Mouse (Mus musculus) forebrain, embryonic 13.5 days (tissue): Measurements from ENCODE around the gene L3mbtl4. TPM values are rescaled to one million over a fixed set of nuclear protein-coding genes. Genes with fewer than 3 reads are reported as not detected.

Source experiments
- ATAC-seq: fragments of 200-750 bp; cut with Nextera tagmentation; 2 replicates; pipeline ENCODE4 v1.8.0; 2017
- H3K27ac ChIP-seq: fragments of 300-500 bp; sonication (generic); 2 replicates; pipeline ENCODE4 v1.5.1; 2015; ENCODE audit warnings: inconsistent platforms, mild to moderate bottlenecking, moderate library complexity
- H3K27me3 ChIP-seq: fragments of 300-500 bp; sonication (generic); 2 replicates; pipeline ENCODE4 v1.6.1; 2015; ENCODE audit warnings: mild to moderate bottlenecking, inconsistent platforms
- H3K36me3 ChIP-seq: fragments of 300-500 bp; sonication (generic); 2 replicates; pipeline ENCODE4 v1.6.1; 2015; ENCODE audit warnings: mild to moderate bottlenecking, inconsistent platforms; ENCODE audit not compliant: poor library complexity, severe bottlenecking
- H3K4me1 ChIP-seq: fragments of 300-500 bp; sonication (generic); 2 replicates; pipeline ENCODE4 v1.6.1; 2015; ENCODE audit warnings: inconsistent platforms
- H3K4me2 ChIP-seq: fragments of 300-500 bp; sonication (generic); 2 replicates; pipeline ENCODE4 v1.6.1; 2015; ENCODE audit warnings: inconsistent platforms, mild to moderate bottlenecking, moderate library complexity
- H3K4me3 ChIP-seq: fragments of 300-500 bp; sonication (generic); 2 replicates; pipeline ENCODE4 v1.5.1; 2015; ENCODE audit warnings: mild to moderate bottlenecking, inconsistent platforms
- H3K9ac ChIP-seq: fragments of 300-500 bp; sonication (generic); 2 replicates; pipeline ENCODE4 v1.6.1; 2015; ENCODE audit warnings: mild to moderate bottlenecking, inconsistent platforms
- H3K9me3 ChIP-seq: fragments of 300-500 bp; sonication (generic); replicated peaks from 2 replicates; pipeline ENCODE4 v1.6.1; 2016; ENCODE audit warnings: inconsistent platforms
- WGBS: fragments of 180-500 bp; shearing (Covaris S2); methylation state at CpG from one replicate; pipeline ENCODE4 v1.1.7; 2015; 5-methylcytosine and 5-hydroxymethylcytosine counted together
- polyA plus RNA-seq: library from polyadenylated mRNA; unstranded; fragments of >200 nt; fragmentation: Nextera tagmentation; extraction: Ambion mirVana; gene quantifications from 2 replicates; pipeline ENCODE4 v1.2.1, GENCODE M21; 2015

The L3mbtl4 gene
- polyA plus RNA-seq, result 0.74 and 0.93 TPM in 2 replicates

DNA sequence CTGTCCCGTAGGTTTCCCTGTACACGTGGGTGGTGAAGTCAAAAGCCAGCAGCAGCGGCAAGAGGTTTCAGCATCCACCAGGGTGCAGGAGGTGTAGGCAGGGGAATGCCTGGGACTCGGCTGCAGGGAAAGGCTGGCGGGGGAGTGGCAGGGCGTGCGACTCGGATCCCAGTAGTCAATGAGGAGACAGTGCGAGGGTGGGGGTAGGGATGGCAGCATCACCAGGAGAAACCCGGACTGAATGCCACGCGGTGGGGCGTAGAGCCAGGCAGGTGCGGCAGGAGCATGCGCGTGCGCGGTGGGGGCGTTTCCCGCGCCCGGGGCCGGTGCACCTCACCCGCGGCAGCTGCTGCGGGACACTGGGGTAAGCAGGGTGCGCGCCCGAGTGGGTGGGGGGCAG is at the start of gene L3mbtl4:
Gene L3mbtl4, plus strand, starts transcription at position 271 of the 400 bp plus-strand sequence.
- Histone ChIP-seq H3K36me3 (no peaks in the 10 kb centered on the region), H3K4me3 (peak within 1 kb of the TSS; percentile 54), H3K4me2 (peak within 1 kb of the TSS; percentile 98), H3K27me3 (peaks cover 3% of the 10 kb centered on the region), H3K9me3 (no peaks in the 10 kb centered on the region), H3K9ac (peak within 1 kb of the TSS; percentile 70), H3K27ac (no peak within 1 kb of the TSS), H3K4me1 (0 out of 2 replicates have a peak, but pooled peaks cover 9% of the 10 kb centered on the region)
- peak; percentile 91 for ATAC-seq
- under 1% methylated on average over 27 of the region's 29 CpGs for WGBS

DNA sequence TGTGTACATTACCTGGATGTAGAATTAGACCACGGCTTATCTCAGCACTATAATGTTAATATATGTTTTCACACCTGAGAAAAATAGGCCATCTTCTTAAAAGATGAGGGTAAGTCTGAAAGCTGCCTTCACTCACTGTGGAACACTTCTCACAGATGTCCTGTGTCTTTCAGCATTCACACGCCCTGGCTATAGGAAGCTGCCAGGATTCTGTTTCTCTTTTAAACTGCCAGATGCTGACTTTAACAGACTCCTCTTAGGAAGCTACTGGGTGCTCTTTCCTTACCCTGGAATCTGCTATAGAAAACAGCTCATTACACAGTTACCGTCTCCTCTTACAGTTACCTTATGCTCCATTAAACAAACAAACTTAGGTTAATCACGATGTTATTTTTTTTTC is 43.1 kb upstream of the L3mbtl4 start:
- H3K4me3 ChIP-seq, result no peak overlapping the region

DNA sequence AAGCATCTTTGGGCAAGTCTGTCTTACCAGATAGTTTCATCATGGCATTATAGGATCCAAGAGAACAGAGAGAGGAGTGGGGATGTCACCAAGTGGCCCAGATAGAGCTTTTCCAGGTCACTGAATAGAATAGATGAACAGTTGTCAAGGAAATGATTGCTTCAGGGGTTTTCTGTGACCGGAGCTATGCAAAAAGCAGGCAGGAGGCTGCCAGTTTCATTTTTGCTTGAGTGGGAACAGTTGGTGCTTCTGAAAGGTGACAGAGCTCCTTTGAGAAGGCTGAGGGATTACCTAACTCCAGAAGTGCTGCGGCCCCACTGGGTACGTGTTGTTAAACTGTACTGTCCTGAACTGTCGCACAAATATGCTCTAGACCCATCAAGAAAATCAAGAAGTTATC is 38.2 kb upstream of the L3mbtl4 start:
- H3K36me3 ChIP-seq, result no peaks in the 10 kb centered on the region
- no peak for ATAC-seq
- H3K4me3 ChIP-seq, result no peak overlapping the region
- no peak overlapping the region for H3K9ac ChIP-seq
- no peak overlapping the region for H3K27ac ChIP-seq
- H3K4me1 ChIP-seq, result no peaks in the 10 kb centered on the region
- WGBS, result 85% methylated on average over 4 of the region's 4 CpGs
- H3K4me2 ChIP-seq, result no peak overlapping the region
- H3K27me3 ChIP-seq, result no peaks in the 10 kb centered on the region
- H3K9me3 ChIP-seq, result no peaks in the 10 kb centered on the region

More for the DNA sequence above, 43.1 kb upstream of the L3mbtl4 start:
- Histone ChIP-seq H3K36me3 (no peaks in the 10 kb centered on the region), H3K9me3 (no peaks in the 10 kb centered on the region), H3K27me3 (no peaks in the 10 kb centered on the region), H3K4me2 (no peak overlapping the region), H3K4me1 (no peaks in the 10 kb centered on the region), H3K9ac (no peak overlapping the region), H3K27ac (no peak overlapping the region)
- no peak for ATAC-seq
- WGBS, result 85% methylated on average over 4 of the region's 4 CpGs

DNA sequence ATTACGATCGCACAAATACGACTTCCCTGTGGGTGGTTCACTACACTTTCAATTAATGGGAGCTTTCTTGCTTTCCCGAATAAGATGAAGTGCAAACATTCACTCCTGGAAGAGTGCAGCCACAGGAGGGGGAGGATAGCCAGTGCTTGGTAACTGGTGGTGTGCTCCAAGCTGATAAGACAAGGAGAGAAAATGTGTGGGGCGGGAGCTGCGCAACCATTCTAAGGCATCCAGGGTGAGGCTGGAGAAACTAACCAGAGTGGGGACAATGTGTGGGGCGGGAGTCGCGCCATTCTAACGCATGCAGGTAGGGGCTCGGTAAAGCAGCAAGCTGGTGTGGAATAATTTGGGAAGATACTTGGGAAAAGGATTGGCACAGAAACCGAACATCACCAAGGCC is 36.6 kb upstream of the L3mbtl4 start:
- H3K4me3 ChIP-seq, result no peak overlapping the region
- H3K27ac ChIP-seq, result no peak overlapping the region
- H3K4me2 ChIP-seq, result no peak overlapping the region
- WGBS, result 88% methylated on average over 12 of the region's 12 CpGs
- no peak overlapping the region for H3K9ac ChIP-seq
- H3K9me3 ChIP-seq, result no peaks in the 10 kb centered on the region
- H3K36me3 ChIP-seq, result no peaks in the 10 kb centered on the region
- H3K4me1 ChIP-seq, result no peaks in the 10 kb centered on the region
- no peak for ATAC-seq
- no peaks in the 10 kb centered on the region for H3K27me3 ChIP-seq

DNA sequence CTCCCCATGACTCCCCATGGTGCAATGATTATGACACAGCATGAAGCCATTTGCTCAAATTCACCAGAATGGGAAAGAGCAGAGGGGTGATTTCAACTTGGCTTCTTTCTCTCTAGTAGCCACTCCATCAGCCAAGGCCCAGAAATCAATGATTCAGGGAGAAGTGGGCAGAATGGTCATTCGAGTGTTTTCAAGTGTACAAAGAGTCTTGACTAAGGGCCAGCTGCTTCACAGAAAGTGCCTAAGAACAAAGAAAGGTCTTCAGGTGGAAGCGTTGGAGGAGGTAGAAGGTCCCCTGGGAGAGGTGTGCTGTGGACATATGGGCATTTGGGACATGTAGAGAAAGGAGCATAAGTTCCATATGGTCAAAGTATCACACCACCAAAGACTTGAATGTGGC is 33.4 kb upstream of the L3mbtl4 start:
- 67% methylated on average over 2 of the region's 2 CpGs for WGBS
- H3K27me3 ChIP-seq, result no peaks in the 10 kb centered on the region
- no peak overlapping the region for H3K4me2 ChIP-seq

DNA sequence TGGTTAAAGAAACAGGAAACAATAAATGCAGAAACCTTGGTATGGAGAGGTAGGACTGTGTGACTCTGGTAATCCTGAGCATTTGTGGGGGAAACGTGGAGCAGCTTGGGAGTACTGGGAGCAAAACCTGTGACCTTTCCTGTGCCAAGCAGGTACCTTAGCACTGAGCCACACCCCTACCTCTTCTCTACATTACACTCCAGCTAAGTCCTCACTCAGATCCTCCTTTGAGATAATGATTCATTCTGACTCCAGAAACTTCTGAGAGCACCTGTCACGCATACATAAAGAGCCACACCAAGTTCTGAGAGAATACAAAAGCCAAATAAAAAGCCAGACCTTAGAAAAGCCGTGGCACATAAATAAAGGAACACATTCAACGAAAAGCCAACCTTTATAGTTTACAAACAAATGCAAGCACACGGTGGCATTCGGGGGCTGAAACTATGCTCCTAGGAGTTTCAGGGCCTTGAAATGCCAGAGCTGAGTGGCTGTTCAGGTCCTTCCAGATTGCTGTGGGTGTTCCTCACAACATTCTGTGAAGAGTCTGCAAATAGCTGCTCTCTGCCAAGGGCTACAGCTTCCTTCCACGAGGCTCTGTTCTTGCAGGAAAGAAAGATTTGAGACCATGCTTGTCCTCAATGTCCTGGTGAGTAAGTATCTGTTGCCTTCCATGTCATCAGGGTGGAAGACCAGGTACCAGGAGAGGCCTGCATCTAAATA is 8.6 kb upstream of the L3mbtl4 start:
- no peak overlapping the region for H3K4me2 ChIP-seq
- 78% methylated on average over 7 of the region's 7 CpGs for whole genome bisulfite sequencing
- no peaks in the 10 kb centered on the region for H3K4me1 ChIP-seq
- no peak overlapping the region for H3K4me3 ChIP-seq
- H3K9ac ChIP-seq, result no peak overlapping the region
- H3K36me3 ChIP-seq, result no peaks in the 10 kb centered on the region
- ATAC-seq, result no peak
- no peaks in the 10 kb centered on the region for H3K27me3 ChIP-seq
- H3K27ac ChIP-seq, result no peak overlapping the region
- no peaks in the 10 kb centered on the region for H3K9me3 ChIP-seq

More for the DNA sequence above, 33.4 kb upstream of the L3mbtl4 start:
- no peaks in the 10 kb centered on the region for H3K4me1 ChIP-seq
- H3K4me3 ChIP-seq, result no peak overlapping the region
- H3K27ac ChIP-seq, result no peak overlapping the region
- no peaks in the 10 kb centered on the region for H3K36me3 ChIP-seq
- no peaks in the 10 kb centered on the region for H3K9me3 ChIP-seq
- no peak overlapping the region for H3K9ac ChIP-seq
- no peak for ATAC-seq

DNA sequence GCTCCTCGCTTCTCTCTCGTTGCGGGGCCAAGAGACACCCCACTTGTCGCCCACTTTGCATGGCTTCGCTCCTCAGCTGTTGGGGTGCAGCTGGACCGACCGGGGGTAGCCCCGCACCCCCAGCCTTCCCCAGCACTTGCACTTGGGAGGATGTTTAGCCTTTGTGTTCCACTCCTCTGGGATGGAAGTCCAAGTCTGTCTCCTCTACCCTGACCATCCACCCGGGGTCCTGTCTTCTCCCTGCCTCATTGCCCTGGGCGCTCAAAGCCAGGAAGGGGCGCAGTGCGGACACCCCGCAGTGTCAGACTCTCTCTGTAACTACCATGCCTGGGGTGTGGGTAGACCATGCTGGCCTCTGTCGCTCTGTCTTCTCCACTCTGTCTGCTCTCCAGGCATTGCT is 357 bp downstream of the L3mbtl4 start:
- WGBS, result 15% methylated on average over 14 of the region's 14 CpGs
- Histone ChIP-seq H3K4me2 (peak overlapping the region; percentile 98), H3K4me1 (0 out of 2 replicates have a peak, but pooled peaks cover 9% of the 10 kb centered on the region), H3K9me3 (no peaks in the 10 kb centered on the region), H3K27me3 (peaks cover 3% of the 10 kb centered on the region), H3K4me3 (peak overlapping the region; percentile 54), H3K36me3 (no peaks in the 10 kb centered on the region), H3K27ac (no peak overlapping the region), H3K9ac (peak overlapping the region; percentile 70)
- no peak; the same call in 1 of the 2 replicates for ATAC-seq

DNA sequence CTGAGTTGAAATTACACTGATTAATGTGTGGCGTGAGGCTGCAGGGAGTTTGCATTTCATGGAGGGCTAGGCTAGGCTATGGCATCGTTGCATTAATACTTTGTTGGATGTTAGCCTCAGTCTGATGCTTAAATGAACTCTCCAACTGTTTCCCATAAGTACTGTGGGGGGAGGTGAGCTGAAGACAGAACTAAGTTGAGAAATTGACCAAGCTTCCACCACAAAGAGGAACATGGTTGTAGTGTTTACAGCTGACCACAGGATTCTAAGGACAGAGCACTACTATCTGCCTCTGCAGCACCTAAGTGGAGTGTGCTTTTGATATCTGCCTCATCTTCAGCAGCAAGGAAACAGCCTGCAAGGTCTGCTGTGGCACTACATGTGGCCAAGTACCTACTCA is 1.5 kb downstream of the L3mbtl4 start:
- Histone ChIP-seq H3K27me3 (peaks cover 3% of the 10 kb centered on the region), H3K9ac (no peak overlapping the region), H3K27ac (no peak overlapping the region), H3K36me3 (no peaks in the 10 kb centered on the region), H3K4me1 (0 out of 2 replicates have a peak, but pooled peaks cover 9% of the 10 kb centered on the region), H3K4me3 (no peak overlapping the region), H3K9me3 (no peaks in the 10 kb centered on the region), H3K4me2 (no peak overlapping the region)
- no peak for ATAC-seq
- WGBS, result 93% methylated on average over 2 of the region's 2 CpGs

DNA sequence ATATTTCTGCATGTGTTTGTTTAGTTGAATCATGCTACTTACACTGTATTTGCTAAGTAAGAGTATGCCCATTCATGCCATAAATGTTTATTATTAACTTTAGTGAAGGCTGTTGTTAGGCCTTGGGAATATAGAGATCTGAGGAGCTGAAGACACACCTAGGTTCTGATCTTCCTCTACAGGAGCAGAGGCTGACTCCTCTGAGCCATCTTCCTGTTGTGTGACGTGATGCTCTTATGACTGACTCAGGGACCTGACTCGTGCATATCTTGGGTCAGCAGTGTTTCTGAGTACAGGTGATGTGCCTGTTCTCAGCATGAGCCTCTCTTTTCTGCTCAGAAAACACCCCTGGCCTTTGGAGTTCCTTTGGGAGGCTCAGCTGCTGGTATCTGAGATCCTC is 7.3 kb downstream of the L3mbtl4 start:
- Histone ChIP-seq H3K9ac (no peak overlapping the region), H3K4me3 (no peak overlapping the region), H3K27ac (no peak overlapping the region), H3K4me1 (no peaks in the 10 kb centered on the region), H3K9me3 (no peaks in the 10 kb centered on the region), H3K4me2 (no peak overlapping the region), H3K36me3 (no peaks in the 10 kb centered on the region), H3K27me3 (no peaks in the 10 kb centered on the region)
- no peak for ATAC-seq
- WGBS, result 76% methylated on average over 2 of the region's 2 CpGs

DNA sequence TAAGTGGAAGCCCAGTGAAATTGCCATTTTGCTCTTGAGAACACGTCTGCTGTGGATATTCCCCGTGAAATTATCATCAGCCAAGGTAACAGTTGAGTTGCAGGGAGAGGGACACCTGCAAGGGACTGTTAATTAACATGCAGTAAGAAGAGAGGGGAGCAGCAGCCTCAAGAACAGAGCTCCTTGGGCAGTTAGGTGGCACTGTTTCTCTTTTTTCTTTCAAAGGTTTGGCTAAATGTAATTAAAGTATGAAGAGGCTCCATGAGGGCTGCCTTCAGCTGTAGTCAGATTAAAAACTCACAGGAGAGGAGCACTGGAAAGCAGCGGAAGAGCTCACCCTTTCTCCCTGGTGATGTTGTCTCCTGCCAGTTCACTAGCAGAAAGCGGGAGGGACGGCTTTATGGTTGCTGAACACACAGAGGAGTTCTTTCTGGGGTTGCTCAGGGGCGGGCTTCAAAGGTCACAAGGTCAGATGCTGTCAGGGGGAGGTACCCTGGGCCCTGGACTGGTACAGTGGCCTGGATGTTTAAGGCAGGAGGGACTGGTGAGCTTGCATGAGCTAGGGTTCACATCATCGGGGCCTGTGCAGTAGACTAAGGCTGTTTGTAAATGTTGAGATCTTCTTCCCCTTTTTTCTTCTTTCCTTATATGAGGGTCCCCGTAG is 11.7 kb downstream of the L3mbtl4 start:
- H3K9ac ChIP-seq, result no peak overlapping the region
- H3K4me1 ChIP-seq, result no peaks in the 10 kb centered on the region
- H3K9me3 ChIP-seq, result no peaks in the 10 kb centered on the region
- no peaks in the 10 kb centered on the region for H3K27me3 ChIP-seq
- WGBS, result 35% methylated on average over 8 of the region's 8 CpGs
- H3K4me2 ChIP-seq, result no peak overlapping the region
- no peak overlapping the region for H3K4me3 ChIP-seq
- H3K36me3 ChIP-seq, result no peaks in the 10 kb centered on the region
- no peak for ATAC-seq
- H3K27ac ChIP-seq, result no peak overlapping the region

DNA sequence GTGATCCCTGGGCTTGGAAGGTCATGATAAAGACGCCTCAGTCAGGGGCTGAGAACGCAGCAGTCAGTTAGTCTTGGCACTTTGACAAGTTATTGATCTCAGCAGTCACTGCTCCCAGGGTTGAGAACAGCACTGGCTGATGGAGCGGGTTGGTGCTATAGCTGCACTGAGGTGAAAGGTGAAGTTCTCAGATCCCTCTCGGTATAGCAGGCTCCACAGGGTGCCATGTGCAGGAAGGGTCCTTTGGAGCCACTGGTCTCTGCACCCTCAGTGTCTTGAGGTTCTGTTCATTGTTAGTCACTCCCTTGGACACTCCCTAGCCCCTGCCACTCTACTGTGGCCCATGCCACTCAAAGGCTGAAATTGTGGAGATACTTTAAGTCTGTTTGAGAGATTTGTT is 14.5 kb downstream of the L3mbtl4 start:
- Histone ChIP-seq H3K27ac (no peak overlapping the region), H3K4me2 (no peak overlapping the region), H3K9me3 (no peaks in the 10 kb centered on the region), H3K4me1 (no peaks in the 10 kb centered on the region; the same call in 1 of the 2 replicates), H3K4me3 (no peak overlapping the region), H3K9ac (no peak overlapping the region), H3K27me3 (no peaks in the 10 kb centered on the region), H3K36me3 (no peaks in the 10 kb centered on the region)
- 94% methylated on average over 4 of the region's 4 CpGs for WGBS
- ATAC-seq, result no peak

DNA sequence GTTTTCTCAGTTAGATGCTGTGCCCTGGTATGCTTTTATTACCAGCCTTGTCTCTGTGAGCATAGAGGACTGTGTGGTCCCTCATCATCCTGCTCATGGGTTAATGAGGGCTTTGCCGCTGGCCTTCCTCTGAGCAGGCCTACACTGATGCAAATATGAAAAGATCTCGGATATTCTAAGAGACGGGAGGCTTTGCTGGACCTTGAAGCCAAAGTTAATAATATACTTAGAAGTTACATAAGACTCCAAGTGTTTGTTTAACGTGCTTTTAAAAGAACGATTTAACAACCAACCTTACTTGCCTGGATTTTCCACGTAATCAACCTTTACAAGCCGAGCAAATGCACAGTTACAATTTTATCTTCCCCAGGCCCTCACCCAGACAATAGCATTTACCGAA is 15.1 kb downstream of the L3mbtl4 start:
- Histone ChIP-seq H3K36me3 (no peaks in the 10 kb centered on the region), H3K27ac (no peak overlapping the region), H3K27me3 (no peaks in the 10 kb centered on the region), H3K4me3 (no peak overlapping the region), H3K9me3 (no peaks in the 10 kb centered on the region), H3K9ac (no peak overlapping the region), H3K4me2 (no peak overlapping the region), H3K4me1 (no peaks in the 10 kb centered on the region; the same call in 1 of the 2 replicates)
- no peak for ATAC-seq
- WGBS, result 92% methylated on average over 8 of the region's 8 CpGs
